In the genomic region with DNA sequence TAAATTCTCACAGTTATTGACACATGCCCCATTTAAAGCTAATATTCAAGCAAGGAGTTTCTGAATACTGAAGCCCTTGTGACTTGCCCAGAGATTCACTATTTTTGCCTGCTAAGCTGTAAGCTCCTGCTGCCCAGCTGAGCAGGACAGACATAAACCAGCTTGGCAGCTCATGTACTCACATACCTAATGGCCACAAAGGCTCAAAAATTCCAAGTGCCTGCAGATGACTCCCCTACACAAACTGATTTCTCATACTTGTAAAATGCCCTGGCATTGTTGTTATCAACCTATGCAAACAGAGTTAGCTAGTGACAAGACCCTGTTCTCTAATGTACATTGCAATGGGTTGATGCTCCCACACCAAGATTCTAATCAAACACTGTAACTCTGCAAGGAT, we compare ENCODE assay signal across 9 mouse cellular contexts.
"Had no signal": no experiment of that assay in that cellular context is flagged by ENCODE, and none has a peak within 500 bp of the region (broad histone marks: within the 10 kb centered on the region; RNA-seq: fewer than 3 reads in every experiment).

No protein-coding gene starts in this region.

- DNase-seq: lung, adult 18-20 months; lung, postnatal 4 days; midbrain, embryonic 14.5 days; right cerebral cortex, adult 18-20 months; right cerebral cortex, postnatal 25 days; right cerebral cortex, postnatal 4 days; thymus, adult 2 months; thymus, postnatal 25 days; thymus, postnatal 4 days had no signal
